Mouse (Mus musculus): ENCODE measurements around the gene Mark4. TPM values are rescaled to one million over a fixed set of nuclear protein-coding genes. Genes with fewer than 3 reads are reported as not detected.

Mark4 gene
- polyA plus RNA-seq, 1 experiment = 14.1 TPM

GRCm38 (mm10) chr7:19400946-19401345, 57.7 kb downstream of the Mark4 start:
- no peaks in the 10 kb centered on the region for H3K36me3 ChIP-seq (ENCODE audit: control insufficient read depth, insufficient read depth, low read length)
- no peak overlapping the region for H3K27ac ChIP-seq (ENCODE audit: control insufficient read depth, insufficient read depth, low read depth, low read length)
- H3K4me1 ChIP-seq (ENCODE audit: control insufficient read depth, insufficient read depth, low read length) = peaks cover 12% of the 10 kb centered on the region
- peak; percentile 61; the same call in 1 of the 2 replicates for TF ChIP-seq CTCF (IDR thresholded peaks at IDR 0.05; ENCODE audit: control insufficient read depth, insufficient read depth, insufficient replicate concordance, low read depth, low read length)
- TF ChIP-seq POLR2A (IDR thresholded peaks at IDR 0.05; ENCODE audit: control insufficient read depth, low read depth, low read length) = no peak
- no peaks in the 10 kb centered on the region for H3K27me3 ChIP-seq (ENCODE audit: control insufficient read depth, insufficient read depth, low read length)
- H3K4me3 ChIP-seq (ENCODE audit: control insufficient read depth, low read depth, low read length) = peak overlapping the region; percentile 20; the same call in 1 of the 2 replicates

- Histone ChIP-seq H3K36me3 (ENCODE audit: control insufficient read depth, insufficient read depth, low read length) (no peaks in the 10 kb centered on the region; the same call in 1 of the 2 replicates), H3K27me3 (ENCODE audit: control insufficient read depth, insufficient read depth, low read length) (no peaks in the 10 kb centered on the region), H3K4me1 (ENCODE audit: control insufficient read depth, insufficient read depth, low read length) (peaks cover 12% of the 10 kb centered on the region), H3K27ac (ENCODE audit: control insufficient read depth, insufficient read depth, low read depth, low read length) (no peak overlapping the region), H3K4me3 (ENCODE audit: control insufficient read depth, low read depth, low read length) (peak overlapping the region; percentile 19)
- TF ChIP-seq POLR2A (IDR thresholded peaks at IDR 0.05; ENCODE audit: control insufficient read depth, low read depth, low read length) (no peak), CTCF (IDR thresholded peaks at IDR 0.05; ENCODE audit: control insufficient read depth, insufficient read depth, insufficient replicate concordance, low read depth, low read length) (no peak)
Observed at GRCm38 (mm10) chr7:19399496-19400280, 58.9 kb downstream of the Mark4 start.

- peaks cover 4% of the 10 kb centered on the region; the same call in 1 of the 2 replicates for H3K36me3 ChIP-seq (ENCODE audit: control insufficient read depth, insufficient read depth, low read length)
Observed at GRCm38 (mm10) chr7:19394484-19394883, 64.1 kb downstream of the Mark4 start.

GRCm38 (mm10) chr7:19388699-19389413, 69.8 kb downstream of the Mark4 start:
- Histone ChIP-seq H3K27ac (ENCODE audit: control insufficient read depth, insufficient read depth, low read depth, low read length) (no peak overlapping the region), H3K4me3 (ENCODE audit: control insufficient read depth, low read depth, low read length) (no peak overlapping the region), H3K27me3 (ENCODE audit: control insufficient read depth, insufficient read depth, low read length) (no peaks in the 10 kb centered on the region), H3K36me3 (ENCODE audit: control insufficient read depth, insufficient read depth, low read length) (peaks cover 5% of the 10 kb centered on the region), H3K4me1 (ENCODE audit: control insufficient read depth, insufficient read depth, low read length) (no peaks in the 10 kb centered on the region)
- no peak for TF ChIP-seq POLR2A (IDR thresholded peaks at IDR 0.05; ENCODE audit: control insufficient read depth, low read depth, low read length)
- TF ChIP-seq CTCF (IDR thresholded peaks at IDR 0.05; ENCODE audit: control insufficient read depth, insufficient read depth, insufficient replicate concordance, low read depth, low read length) = no peak

More at GRCm38 (mm10) chr7:19394484-19394883, 64.1 kb downstream of the Mark4 start:
- H3K4me1 ChIP-seq (ENCODE audit: control insufficient read depth, insufficient read depth, low read length) = peaks cover 5% of the 10 kb centered on the region
- no peaks in the 10 kb centered on the region for H3K27me3 ChIP-seq (ENCODE audit: control insufficient read depth, insufficient read depth, low read length)
- TF ChIP-seq CTCF (IDR thresholded peaks at IDR 0.05; ENCODE audit: control insufficient read depth, insufficient read depth, insufficient replicate concordance, low read depth, low read length) (no peak), POLR2A (IDR thresholded peaks at IDR 0.05; ENCODE audit: control insufficient read depth, low read depth, low read length) (no peak)
- no peak overlapping the region for H3K4me3 ChIP-seq (ENCODE audit: control insufficient read depth, low read depth, low read length)
- no peak overlapping the region for H3K27ac ChIP-seq (ENCODE audit: control insufficient read depth, insufficient read depth, low read depth, low read length)

- TF ChIP-seq POLR2A (IDR thresholded peaks at IDR 0.05; ENCODE audit: control insufficient read depth, low read depth, low read length) (no peak; the same call in 1 of the 2 replicates), CTCF (IDR thresholded peaks at IDR 0.05; ENCODE audit: control insufficient read depth, insufficient read depth, insufficient replicate concordance, low read depth, low read length) (no peak)
- Histone ChIP-seq H3K27me3 (ENCODE audit: control insufficient read depth, insufficient read depth, low read length) (no peaks in the 10 kb centered on the region), H3K4me1 (ENCODE audit: control insufficient read depth, insufficient read depth, low read length) (peaks cover 3% of the 10 kb centered on the region), H3K27ac (ENCODE audit: control insufficient read depth, insufficient read depth, low read depth, low read length) (no peak overlapping the region), H3K36me3 (ENCODE audit: control insufficient read depth, insufficient read depth, low read length) (peaks cover 2% of the 10 kb centered on the region), H3K4me3 (ENCODE audit: control insufficient read depth, low read depth, low read length) (no peak overlapping the region)
Observed at GRCm38 (mm10) chr7:19383708-19384107, 74.9 kb downstream of the Mark4 start.

- Histone ChIP-seq H3K27ac (ENCODE audit: control insufficient read depth, insufficient read depth, low read depth, low read length) (peak overlapping the region; percentile 81), H3K36me3 (ENCODE audit: control insufficient read depth, insufficient read depth, low read length) (peaks cover 2% of the 10 kb centered on the region), H3K4me1 (ENCODE audit: control insufficient read depth, insufficient read depth, low read length) (peaks cover 3% of the 10 kb centered on the region), H3K4me3 (ENCODE audit: control insufficient read depth, low read depth, low read length) (peak overlapping the region; percentile 96), H3K27me3 (ENCODE audit: control insufficient read depth, insufficient read depth, low read length) (no peaks in the 10 kb centered on the region)
- TF ChIP-seq POLR2A (IDR thresholded peaks at IDR 0.05; ENCODE audit: control insufficient read depth, low read depth, low read length) (no peak), CTCF (IDR thresholded peaks at IDR 0.05; ENCODE audit: control insufficient read depth, insufficient read depth, insufficient replicate concordance, low read depth, low read length) (peak; percentile 15; the same call in 1 of the 2 replicates)
Observed at GRCm38 (mm10) chr7:19382166-19382541, 76.5 kb downstream of the Mark4 start.
